Mouse (Mus musculus) erythroblast, adult 5-6 weeks (primary cell): Measurements from ENCODE around the gene Ap1b1. TPM values are rescaled to one million over a fixed set of nuclear protein-coding genes. Genes with fewer than 3 reads are reported as not detected.

ENCODE experiments used
- total RNA-seq, 2 experiments: library from RNA; stranded (forward) in 1 of 2; stranded (reverse) in 1 of 2; fragments of 150-400 nt in 1 of 2; fragments of 200-764, 138-1000 nt in 1 of 2; gene quantifications; 2 replicates each; pipeline versions ENCODE4 v1.2.3 to v1.2.4; 2015 to 2017; ENCODE audit warnings: low replicate concordance in 2 of 2

Gene Ap1b1
- total RNA-seq, 2 experiments from 2014 or later = 20.4 to 53.6 TPM

Other genes starting within 250 kb of the Ap1b1 start
- 0.58 TPM in 1 of 2 replicates, not detected in the other for gene Cabp7, start 240.0 kb upstream of the Ap1b1 start, total RNA-seq (2015; ENCODE audit: low replicate concordance)
- 0.98 TPM in 1 of 2 replicates, not detected in the other for gene Cabp7, start 240.0 kb upstream of the Ap1b1 start, total RNA-seq (2017; ENCODE audit: low replicate concordance)
- 2.1 and 6.7 TPM in 2 replicates for gene Nf2, start 137.3 kb upstream of the Ap1b1 start, total RNA-seq (2015; ENCODE audit: low replicate concordance)
- gene Nf2, start 137.3 kb upstream of the Ap1b1 start, total RNA-seq (2017; ENCODE audit: low replicate concordance) = 16.4 and 20.6 TPM in 2 replicates
- gene Nipsnap1, start 112.9 kb upstream of the Ap1b1 start, total RNA-seq (2015; ENCODE audit: low replicate concordance) = 0.42 and 4.0 TPM in 2 replicates
- 1.0 and 2.4 TPM in 2 replicates for gene Nipsnap1, start 112.9 kb upstream of the Ap1b1 start, total RNA-seq (2017; ENCODE audit: low replicate concordance)
- gene Thoc5, start 91.5 kb upstream of the Ap1b1 start, total RNA-seq (2015; ENCODE audit: low replicate concordance) = 2.5 and 2.7 TPM in 2 replicates
- 11.3 and 17.1 TPM in 2 replicates for gene Thoc5, start 91.5 kb upstream of the Ap1b1 start, total RNA-seq (2017; ENCODE audit: low replicate concordance)
- 0.77 and 3.1 TPM in 2 replicates for gene Nefh, start 38.8 kb upstream of the Ap1b1 start, total RNA-seq (2015; ENCODE audit: low replicate concordance)
- 0.70 and 1.8 TPM in 2 replicates for gene Nefh, start 38.8 kb upstream of the Ap1b1 start, total RNA-seq (2017; ENCODE audit: low replicate concordance)
- gene Rasl10a, start 71.3 kb downstream of the Ap1b1 start, total RNA-seq (2015; ENCODE audit: low replicate concordance) = not detected in 2 replicates
- not detected in 2 replicates for gene Rasl10a, start 71.3 kb downstream of the Ap1b1 start, total RNA-seq (2017; ENCODE audit: low replicate concordance)
- 0.58 TPM in 1 of 2 replicates, not detected in the other for gene Gas2l1, start 78.5 kb downstream of the Ap1b1 start, total RNA-seq (2015; ENCODE audit: low replicate concordance)
- 0.34 and 0.56 TPM in 2 replicates for gene Gas2l1, start 78.5 kb downstream of the Ap1b1 start, total RNA-seq (2017; ENCODE audit: low replicate concordance)
- 5.6 and 9.2 TPM in 2 replicates for gene Rhbdd3, start 112.1 kb downstream of the Ap1b1 start, total RNA-seq (2015; ENCODE audit: low replicate concordance)
- 4.5 and 10.9 TPM in 2 replicates for gene Rhbdd3, start 112.1 kb downstream of the Ap1b1 start, total RNA-seq (2017; ENCODE audit: low replicate concordance)
- 139 and 186 TPM in 2 replicates for gene Ewsr1, start 112.4 kb downstream of the Ap1b1 start, total RNA-seq (2015; ENCODE audit: low replicate concordance)
- 453 and 581 TPM in 2 replicates for gene Ewsr1, start 112.4 kb downstream of the Ap1b1 start, total RNA-seq (2017; ENCODE audit: low replicate concordance)
- 1.0 TPM in 1 of 2 replicates, not detected in the other for gene Emid1, start 165.4 kb downstream of the Ap1b1 start, total RNA-seq (2015; ENCODE audit: low replicate concordance)
- gene Emid1, start 165.4 kb downstream of the Ap1b1 start, total RNA-seq (2017; ENCODE audit: low replicate concordance) = 0.26 and 0.42 TPM in 2 replicates